Mouse (Mus musculus) cerebellum, adult 11 months (tissue): ENCODE measurements around the gene Plscr3.

Source experiments
- DNase-seq: peaks from one replicate; pipeline ENCODE4 v3.0.0; 2022

Plscr3 gene

GRCm38 (mm10) chr11:69846198-69846680 is at the start of gene Plscr3:
Plscr3 (plus strand) TSS chr11:69846376.
- peak; percentile 90 for DNase-seq

GRCm38 (mm10) chr11:69797924-69798323 is 48.3 kb upstream of the Plscr3 start:
- DNase-seq: no peak

- no peak for DNase-seq
Observed at GRCm38 (mm10) chr11:69799394-69800137, 46.6 kb upstream of the Plscr3 start.

GRCm38 (mm10) chr11:69800138-69800391 is 46.1 kb upstream of the Plscr3 start:
- DNase-seq: no peak

GRCm38 (mm10) chr11:69800392-69801197 is 45.6 kb upstream of the Plscr3 start:
- DNase-seq: no peak

- DNase-seq: no peak
Observed at GRCm38 (mm10) chr11:69801379-69801977, 44.7 kb upstream of the Plscr3 start, which contains the start of gene Fgf11. Fgf11 (minus strand) TSS chr11:69801857.

GRCm38 (mm10) chr11:69802648-69803105 is 43.5 kb upstream of the Plscr3 start:
- no peak for DNase-seq

GRCm38 (mm10) chr11:69803328-69803727 is 42.8 kb upstream of the Plscr3 start:
- DNase-seq: no peak

GRCm38 (mm10) chr11:69803786-69804651 is 42.2 kb upstream of the Plscr3 start:
- DNase-seq: no peak

GRCm38 (mm10) chr11:69804652-69804940 is 41.6 kb upstream of the Plscr3 start:
- no peak for DNase-seq

GRCm38 (mm10) chr11:69804972-69805909 is 40.9 kb upstream of the Plscr3 start, which contains the start of gene Tmem102:
Tmem102 (minus strand) TSS chr11:69805624.
- no peak for DNase-seq

- DNase-seq: no peak
Observed at GRCm38 (mm10) chr11:69806378-69806777, 39.8 kb upstream of the Plscr3 start.

- no peak for DNase-seq
Observed at GRCm38 (mm10) chr11:69807641-69808040, 38.5 kb upstream of the Plscr3 start.

GRCm38 (mm10) chr11:69810280-69810679 is 35.9 kb upstream of the Plscr3 start:
- DNase-seq: no peak

- DNase-seq: no peak
Observed at GRCm38 (mm10) chr11:69815155-69815554, 31.0 kb upstream of the Plscr3 start, which contains the start of gene Gm39566. Gm39566 (minus strand) TSS chr11:69815298.

GRCm38 (mm10) chr11:69816520-69816919 is 29.7 kb upstream of the Plscr3 start:
- DNase-seq: no peak

- DNase-seq: no peak
Observed at GRCm38 (mm10) chr11:69818365-69818764, 27.8 kb upstream of the Plscr3 start, which contains the start of gene Spem2. Spem2 (minus strand) TSS chr11:69818465.

GRCm38 (mm10) chr11:69818871-69819270 is 27.3 kb upstream of the Plscr3 start:
- no peak for DNase-seq

GRCm38 (mm10) chr11:69822080-69822479 is 24.1 kb upstream of the Plscr3 start, which contains the start of gene Spem1:
Spem1 (minus strand) TSS chr11:69822180.
- no peak for DNase-seq

GRCm38 (mm10) chr11:69823456-69823855 is 22.7 kb upstream of the Plscr3 start:
- DNase-seq: no peak

GRCm38 (mm10) chr11:69828832-69829231 is 17.3 kb upstream of the Plscr3 start:
- DNase-seq: no peak
